Mouse (Mus musculus) ovary, adult 18-20 months (tissue): Measurements from ENCODE around the gene Tnr.

ENCODE experiments used
- DNase-seq: peaks from one replicate; pipeline ENCODE4 v3.0.0; 2022; ENCODE audit warnings: low spot score, mixed read lengths

Tnr gene

DNA sequence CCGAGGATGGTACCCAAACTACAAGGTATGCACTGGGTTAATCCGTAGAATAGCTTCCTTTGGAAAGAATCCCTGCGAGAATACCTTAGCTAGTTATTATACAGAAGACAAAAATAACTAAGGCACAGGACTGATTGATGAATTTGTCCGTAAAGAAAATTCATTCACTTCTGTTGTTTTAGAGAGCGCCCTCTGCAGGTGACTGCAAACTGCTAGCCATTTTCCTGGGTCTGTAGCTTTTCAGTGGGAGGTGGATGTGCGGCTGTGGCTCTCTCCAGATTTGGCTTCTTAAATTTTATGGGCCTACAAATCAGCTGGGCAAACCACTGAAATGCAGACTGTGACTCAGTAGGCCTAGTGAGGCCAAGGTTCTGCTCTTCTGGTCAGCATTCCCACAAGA is 42.5 kb downstream of the Tnr start:
- no peak for DNase-seq

DNA sequence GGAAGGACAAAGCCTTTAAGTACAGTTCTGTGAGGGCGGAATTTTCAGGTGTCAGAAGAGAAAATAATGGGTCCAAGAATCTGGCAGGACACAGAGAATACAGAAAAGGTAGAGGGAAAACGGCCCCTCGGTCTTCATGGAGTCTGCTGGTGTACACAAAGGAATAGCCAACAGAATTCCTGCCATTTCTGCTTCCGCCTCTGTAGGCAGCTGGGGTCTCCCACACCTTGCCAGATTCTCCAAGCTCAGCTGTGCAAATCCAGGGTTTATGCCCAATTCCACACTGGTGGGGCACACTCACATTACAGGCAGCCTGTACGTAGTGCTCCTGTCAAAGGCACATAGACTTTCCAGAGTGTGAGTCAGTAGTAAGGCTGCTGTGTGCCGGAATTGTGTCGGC is 43.6 kb downstream of the Tnr start:
- DNase-seq = no peak

- DNase-seq = no peak
These were observed 46.7 kb downstream of the Tnr start for GRCm38 (mm10) chr1:159570270-159570669.

DNA sequence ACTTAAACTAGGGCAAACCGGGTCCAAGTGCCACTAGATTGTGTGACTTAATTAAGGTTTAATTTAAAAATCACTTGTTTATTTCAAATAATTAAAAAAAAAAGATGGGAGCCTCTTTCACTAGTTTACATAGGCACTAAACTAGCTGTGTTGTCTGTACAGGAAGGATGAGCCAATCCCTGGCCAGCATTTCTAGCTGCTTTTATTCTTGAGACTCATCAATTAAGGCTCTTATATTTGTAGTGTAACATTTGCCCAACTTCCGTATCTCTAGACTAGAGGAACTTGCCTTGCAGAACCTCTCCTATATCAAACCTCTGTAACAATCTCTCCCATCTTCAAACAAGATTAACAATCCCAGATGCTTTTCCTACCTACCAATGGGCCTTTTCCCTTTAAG is 47.3 kb downstream of the Tnr start:
- DNase-seq = no peak

DNA sequence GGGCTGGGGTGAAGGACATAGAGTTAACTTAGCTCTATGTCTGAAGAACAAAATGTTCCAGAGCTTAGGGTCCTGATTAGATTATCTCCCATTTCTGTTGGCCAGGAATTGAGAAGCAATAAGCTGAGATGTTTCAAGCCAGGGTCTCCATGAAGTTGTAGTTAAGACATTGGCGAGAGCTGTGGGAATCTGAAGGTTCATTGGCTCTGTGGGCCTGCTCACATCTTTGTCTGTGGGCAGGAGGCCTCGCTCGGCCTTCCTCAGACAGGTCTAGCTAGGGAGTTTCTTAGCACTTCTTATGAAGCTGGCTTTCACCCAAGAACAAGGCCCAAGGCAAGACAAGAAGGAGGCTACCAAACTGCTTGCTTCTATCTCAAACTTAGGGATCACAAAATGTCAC is 48.4 kb downstream of the Tnr start:
- DNase-seq = no peak

DNA sequence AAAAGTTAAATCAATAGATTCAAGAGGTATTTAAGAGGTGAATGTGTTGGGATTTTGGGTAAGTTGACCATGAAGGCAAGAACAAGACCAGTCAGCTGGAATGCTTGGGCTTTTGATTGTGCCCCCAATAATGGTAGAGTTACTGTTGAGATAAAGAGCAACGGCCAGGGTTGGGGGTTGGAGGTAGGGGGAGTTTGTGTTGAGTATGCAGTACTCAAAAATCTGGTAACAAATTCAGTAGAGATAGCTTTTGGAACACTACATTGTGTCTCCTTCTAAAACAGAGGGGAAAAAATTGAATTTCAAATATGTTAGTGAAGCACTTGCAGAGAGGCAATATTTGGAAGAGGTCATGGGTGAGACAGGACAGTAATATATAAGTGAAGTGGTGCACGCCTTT is 49.5 kb downstream of the Tnr start:
- DNase-seq = no peak

- no peak for DNase-seq
These were observed 51.1 kb downstream of the Tnr start for GRCm38 (mm10) chr1:159574661-159575060.

- DNase-seq = no peak
These were observed 52.7 kb downstream of the Tnr start for GRCm38 (mm10) chr1:159576246-159576645.

- DNase-seq = no peak
These were observed 54.8 kb downstream of the Tnr start for GRCm38 (mm10) chr1:159578391-159578790.

- DNase-seq = no peak
These were observed 56.9 kb downstream of the Tnr start for GRCm38 (mm10) chr1:159580335-159580921.

DNA sequence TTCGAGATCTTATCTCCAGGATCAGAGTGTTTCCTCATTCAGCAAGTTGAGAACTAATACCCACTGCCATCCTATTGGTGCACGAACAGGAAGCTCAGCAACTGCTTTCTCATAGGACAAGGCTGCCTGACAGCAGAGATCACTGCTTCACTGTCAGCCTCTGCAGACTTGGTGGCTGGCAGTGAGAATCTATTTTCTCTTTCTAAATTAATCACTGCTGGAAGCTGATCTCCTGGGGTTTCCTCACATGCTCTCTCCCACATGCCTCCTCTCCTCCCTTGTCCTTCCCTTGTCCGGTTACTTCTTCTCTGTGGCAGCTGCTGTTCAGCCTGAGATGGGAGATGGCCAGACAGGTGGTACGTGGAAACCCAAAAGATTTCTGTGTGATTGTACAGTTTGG is 60.3 kb downstream of the Tnr start:
- DNase-seq = no peak

DNA sequence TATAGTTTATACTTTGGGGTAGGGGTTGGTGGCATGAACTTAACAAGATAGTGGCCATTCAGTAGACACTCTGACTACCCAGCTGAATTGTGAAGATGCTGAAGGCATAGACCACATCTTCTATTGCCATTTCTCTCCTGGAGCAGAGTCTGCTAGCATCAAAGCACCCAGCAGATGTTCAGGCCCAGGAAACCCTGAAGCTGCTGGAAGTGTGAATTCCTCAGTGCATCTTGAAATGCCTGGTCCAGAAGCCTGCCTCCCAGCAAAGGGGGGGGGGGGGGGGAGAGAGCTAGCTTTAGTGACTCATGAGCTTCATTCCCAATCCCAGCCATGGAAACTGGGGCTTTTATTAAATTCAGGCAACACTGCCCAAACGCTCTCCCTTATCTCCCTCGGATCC is 65.2 kb downstream of the Tnr start:
- no peak for DNase-seq

DNA sequence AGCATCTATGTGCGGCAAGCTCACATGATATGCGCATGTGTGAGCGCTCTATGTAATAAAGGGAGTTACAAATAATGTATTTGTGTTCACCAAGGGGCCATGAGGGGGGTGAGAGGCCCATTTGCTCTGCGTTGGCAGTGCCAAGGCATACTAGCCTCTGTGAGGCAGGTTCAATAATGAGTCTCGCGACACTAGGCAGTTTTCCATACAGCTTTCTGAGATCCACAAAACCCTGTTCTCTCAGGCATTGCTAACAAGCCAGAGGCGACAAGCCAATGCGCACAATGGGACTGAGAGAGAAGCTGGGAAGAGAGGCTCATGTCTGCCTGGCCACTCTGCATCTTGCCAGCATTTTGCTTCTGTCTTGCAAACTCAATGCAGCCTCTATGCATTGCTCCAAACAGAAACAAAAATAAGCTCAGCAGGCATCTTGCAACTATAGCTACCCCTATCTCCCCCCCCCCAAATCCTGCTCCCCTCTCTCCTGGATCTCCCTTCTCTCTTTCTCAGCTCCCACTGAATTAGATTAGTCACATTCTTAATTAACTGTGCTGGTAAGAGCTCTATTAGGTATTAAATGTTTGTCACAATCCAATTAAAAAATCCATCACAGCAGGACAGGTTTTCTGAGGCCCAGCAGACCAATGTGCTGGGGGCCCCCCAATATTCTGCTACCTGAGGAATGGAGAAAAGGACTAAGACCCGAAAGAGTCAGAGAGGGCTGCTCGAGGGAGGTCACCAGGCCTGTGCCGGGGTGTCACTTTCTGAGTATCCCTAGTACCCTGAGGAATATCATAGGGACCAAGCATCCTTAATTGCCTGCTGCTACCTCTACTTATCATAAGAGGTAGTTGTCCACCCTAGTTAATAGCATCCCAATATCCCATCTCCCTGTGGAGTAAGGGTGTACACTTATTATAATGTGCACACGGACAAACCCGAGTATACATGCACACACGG is 70.8 kb downstream of the Tnr start:
- no peak for DNase-seq

- DNase-seq = no peak
These were observed 72.2 kb downstream of the Tnr start for GRCm38 (mm10) chr1:159595729-159596128.

GRCm38 (mm10) chr1:159596640-159597039 is 73.1 kb downstream of the Tnr start:
- no peak for DNase-seq

DNA sequence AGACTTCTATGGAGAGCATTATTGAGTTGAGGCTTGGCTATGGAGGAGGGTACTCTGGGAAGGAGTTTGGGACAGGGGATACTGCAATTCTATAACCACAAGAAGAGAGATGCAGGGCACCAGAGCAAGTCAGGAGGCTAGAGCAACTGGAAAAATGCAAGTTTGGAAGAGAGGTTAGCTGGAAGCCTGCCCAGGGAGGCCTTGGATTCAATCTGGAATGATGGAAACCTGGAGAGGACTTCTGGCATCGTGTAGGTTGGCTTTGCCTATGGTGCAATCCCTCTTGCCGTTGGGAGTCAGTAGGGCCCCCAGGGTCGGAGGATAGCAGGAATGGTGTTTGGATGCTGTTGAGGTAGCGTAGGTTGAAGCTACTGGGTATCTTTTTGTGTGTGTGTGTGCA is 90.0 kb downstream of the Tnr start:
- DNase-seq = no peak

- no peak for DNase-seq
These were observed 90.6 kb downstream of the Tnr start for GRCm38 (mm10) chr1:159614062-159614601.

DNA sequence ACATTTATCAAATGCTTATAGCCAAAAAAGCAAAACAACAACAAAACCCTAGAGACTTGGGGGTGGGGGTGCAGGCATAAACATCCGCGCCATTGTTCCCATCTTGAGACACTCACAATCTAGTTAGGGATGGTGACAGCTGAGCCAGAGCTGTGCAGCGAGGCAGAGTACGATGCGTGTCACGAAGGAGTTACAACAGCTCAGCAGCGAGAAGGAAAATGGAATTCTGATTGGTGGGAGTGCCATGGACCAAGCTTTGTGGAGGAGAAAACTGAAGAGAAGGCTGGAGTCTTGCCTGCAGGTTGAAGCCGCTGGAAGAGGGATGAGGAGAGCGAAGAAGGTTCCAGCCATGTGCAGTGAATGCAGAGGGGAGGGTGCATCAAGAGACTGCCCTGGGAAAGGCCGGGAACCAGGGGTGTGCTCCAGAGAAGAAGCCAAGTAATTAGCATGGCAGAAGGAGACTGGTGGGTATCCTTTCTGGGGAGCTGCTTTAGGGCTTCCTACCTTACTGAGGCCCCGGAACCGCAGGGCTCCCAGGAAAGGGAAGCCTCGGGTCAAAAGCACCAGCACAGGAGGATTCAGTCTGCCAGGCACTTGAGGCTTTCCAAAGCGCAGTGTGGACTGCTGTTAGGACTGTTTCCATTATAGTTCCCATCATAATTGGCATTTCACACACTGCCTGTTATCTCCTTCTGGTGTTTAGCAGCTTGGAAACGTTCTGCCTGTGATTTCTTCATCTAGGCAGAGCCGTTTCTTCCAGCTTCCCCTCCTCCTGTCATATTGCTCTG is 91.3 kb downstream of the Tnr start:
- no peak for DNase-seq

DNA sequence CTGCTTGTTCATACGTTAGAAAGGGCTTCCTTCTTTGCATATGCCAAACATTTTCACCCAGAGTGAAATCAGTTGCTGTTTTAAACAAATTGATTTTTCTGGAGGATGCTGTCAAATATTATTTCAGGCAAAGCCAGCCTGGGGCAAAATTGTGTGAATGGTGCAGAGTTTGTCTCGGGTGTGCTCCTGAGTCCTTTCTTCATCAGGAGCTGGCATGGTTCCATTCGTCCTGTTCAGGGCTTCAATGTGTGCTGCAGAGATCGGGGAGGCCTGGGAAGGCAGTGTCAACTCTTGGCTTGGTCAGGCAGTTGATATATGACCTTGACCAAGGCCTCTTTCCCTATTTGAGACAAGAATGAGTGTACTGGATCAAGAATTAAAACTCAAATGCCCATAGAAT is 92.1 kb downstream of the Tnr start:
- DNase-seq = no peak

- DNase-seq = no peak
These were observed 95.6 kb downstream of the Tnr start for GRCm38 (mm10) chr1:159619205-159619604.

DNA sequence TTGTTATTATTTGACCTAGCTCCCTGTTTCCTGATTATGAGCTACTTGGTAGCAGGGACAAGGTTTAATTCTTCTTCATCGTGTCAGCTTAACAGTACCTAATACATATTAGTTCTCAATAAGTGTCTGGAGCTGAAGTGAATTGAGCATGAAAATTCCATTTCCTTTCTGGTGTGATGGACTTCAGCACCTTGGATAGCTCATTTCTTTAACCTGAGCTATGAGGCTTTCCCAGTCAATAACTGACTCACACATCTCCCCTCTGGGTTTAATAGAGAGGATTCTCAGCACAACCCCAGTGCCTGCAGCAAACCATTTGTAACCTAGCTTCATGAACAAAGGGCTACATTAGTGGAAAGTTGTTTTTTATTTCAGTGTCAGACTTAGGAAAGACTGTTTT is 97.8 kb downstream of the Tnr start:
- no peak for DNase-seq

GRCm38 (mm10) chr1:159629119-159629518 is 105.5 kb downstream of the Tnr start:
- DNase-seq = no peak
